ENCODE assay signal across 25 mouse cellular contexts in the genomic region with DNA sequence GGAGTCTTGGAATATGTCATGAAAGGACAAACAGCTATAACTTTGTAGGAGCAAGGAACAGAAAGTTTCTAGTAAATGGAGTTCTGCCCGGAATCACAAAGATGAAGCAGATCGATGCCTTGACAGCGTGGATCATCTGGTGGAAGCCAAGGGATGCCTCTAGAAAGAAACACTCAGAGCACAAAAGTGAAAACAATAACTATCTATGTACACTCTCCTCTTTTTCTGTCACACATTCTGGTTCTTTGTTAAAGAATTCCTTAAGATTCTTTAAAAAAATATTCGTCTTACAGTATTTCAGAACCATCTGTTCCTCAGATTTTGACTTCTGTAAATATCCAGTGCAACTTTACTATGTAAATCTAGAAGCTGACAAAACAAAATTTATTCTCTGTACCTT.
A peak's percentile ranks its signal among the peaks of the same experiment; 100 is the strongest.
DNase-seq lines count a peak whose midpoint lies in the region; ATAC-seq and TF ChIP-seq lines count a peak whose summit lies in the region.
"Had no signal": no experiment of that assay in that cellular context is flagged by ENCODE, and none has a peak within 500 bp of the region (broad histone marks: within the 10 kb centered on the region; RNA-seq: fewer than 3 reads in every experiment).

No protein-coding gene starts in this region.

- H3K4me1 ChIP-seq in forebrain, postnatal 0 days (ENCODE audit: insufficient read depth) = no peaks in the 10 kb centered on the region
- 0 out of 2 replicates have a peak, but pooled peaks cover 7% of the 10 kb centered on the region for H3K4me1 ChIP-seq in forebrain, embryonic 10.5 days
- H3K4me1 ChIP-seq in kidney, postnatal 0 days (replicated peaks; ENCODE audit: insufficient read depth, low read length) = no peaks in the 10 kb centered on the region
- H3K4me1 ChIP-seq in kidney, embryonic 15.5 days = no peaks in the 10 kb centered on the region
- peaks cover 4% of the 10 kb centered on the region for H3K4me1 ChIP-seq in embryonic facial prominence, embryonic 14.5 days (ENCODE audit: control insufficient read depth, insufficient read depth, low read length)
- H3K4me1 ChIP-seq in liver, embryonic 12.5 days = no peaks in the 10 kb centered on the region
- H3K4me1 ChIP-seq: heart, embryonic 12.5 days; heart, embryonic 15.5 days; hindbrain, embryonic 13.5 days; intestine, embryonic 15.5 days had no signal

- no peak for TF ChIP-seq CTCF in forebrain, postnatal 0 days (IDR thresholded peaks at IDR 0.05; ENCODE audit: low read depth)
- no peak for TF ChIP-seq CTCF in kidney, postnatal 0 days (IDR thresholded peaks at IDR 0.05; ENCODE audit: low read depth)

- WGBS in forebrain, postnatal 0 days = 61% methylated on average over 4 of the region's 4 CpGs
- WGBS in forebrain, embryonic 10.5 days = 88% methylated on average over 4 of the region's 4 CpGs
- 75% methylated on average over 4 of the region's 4 CpGs for WGBS in kidney, postnatal 0 days
- 84% methylated on average over 4 of the region's 4 CpGs for WGBS in kidney, embryonic 15.5 days
- 67% methylated on average over 4 of the region's 4 CpGs for WGBS in embryonic facial prominence, embryonic 14.5 days
- WGBS in liver, embryonic 12.5 days (ENCODE audit: insufficient replicate concordance) = 70% methylated on average over 4 of the region's 4 CpGs

- peak; percentile 55 for ATAC-seq in forebrain, postnatal 0 days
- no peak for ATAC-seq in kidney, postnatal 0 days (replicated peaks; ENCODE audit: low FRiP score, low read depth)
- ATAC-seq in kidney, embryonic 15.5 days (replicated peaks; ENCODE audit: low FRiP score) = no peak
- no peak for ATAC-seq in embryonic facial prominence, embryonic 14.5 days (ENCODE audit: low read depth)
- no peak for ATAC-seq in liver, embryonic 12.5 days
- ATAC-seq: activated CD4-positive, CD25-positive, alpha-beta regulatory T cell, adult 4 months; CD4-positive, CD25-positive, alpha-beta regulatory T cell, adult 4 months; intestine, embryonic 15.5 days had no signal

- no peaks in the 10 kb centered on the region for H3K9me3 ChIP-seq in forebrain, postnatal 0 days (ENCODE audit: low read length)
- no peaks in the 10 kb centered on the region for H3K9me3 ChIP-seq in forebrain, embryonic 10.5 days
- H3K9me3 ChIP-seq in kidney, postnatal 0 days (replicated peaks; ENCODE audit: low read length) = no peaks in the 10 kb centered on the region
- H3K9me3 ChIP-seq in kidney, embryonic 15.5 days (replicated peaks) = no peaks in the 10 kb centered on the region
- no peaks in the 10 kb centered on the region for H3K9me3 ChIP-seq in embryonic facial prominence, embryonic 14.5 days (ENCODE audit: control insufficient read depth, low read length)
- no peaks in the 10 kb centered on the region for H3K9me3 ChIP-seq in liver, embryonic 12.5 days (replicated peaks)
- H3K9me3 ChIP-seq: forebrain, embryonic 12.5 days; forebrain, embryonic 15.5 days; heart, embryonic 12.5 days; heart, embryonic 15.5 days; hindbrain, embryonic 10.5 days; hindbrain, embryonic 13.5 days; intestine, embryonic 15.5 days had no signal

- no peak overlapping the region for H3K4me2 ChIP-seq in forebrain, postnatal 0 days (ENCODE audit: low read depth)
- no peak overlapping the region for H3K4me2 ChIP-seq in kidney, postnatal 0 days (ENCODE audit: low read length)
- H3K4me2 ChIP-seq in kidney, embryonic 15.5 days = no peak overlapping the region
- peak overlapping the region; percentile 15; the same call in 1 of the 2 replicates for H3K4me2 ChIP-seq in embryonic facial prominence, embryonic 14.5 days (ENCODE audit: low read depth, low read length)
- no peak overlapping the region for H3K4me2 ChIP-seq in liver, embryonic 12.5 days
- H3K4me2 ChIP-seq: forebrain, embryonic 12.5 days; forebrain, embryonic 15.5 days; heart, embryonic 12.5 days; heart, embryonic 15.5 days; hindbrain, embryonic 13.5 days; intestine, embryonic 15.5 days had no signal

- H3K27ac ChIP-seq in forebrain, postnatal 0 days (ENCODE audit: low read depth, low read length) = no peak overlapping the region
- H3K27ac ChIP-seq in forebrain, embryonic 10.5 days = no peak overlapping the region
- H3K27ac ChIP-seq in kidney, postnatal 0 days = no peak overlapping the region
- no peak overlapping the region for H3K27ac ChIP-seq in kidney, embryonic 15.5 days
- no peak overlapping the region for H3K27ac ChIP-seq in embryonic facial prominence, embryonic 14.5 days (replicated peaks; ENCODE audit: low read depth, low read length)
- no peak overlapping the region for H3K27ac ChIP-seq in liver, embryonic 12.5 days
- H3K27ac ChIP-seq: forebrain, embryonic 12.5 days; forebrain, embryonic 15.5 days; heart, embryonic 15.5 days; hindbrain, embryonic 10.5 days; hindbrain, embryonic 13.5 days; intestine, embryonic 15.5 days had no signal

- H3K9ac ChIP-seq in forebrain, postnatal 0 days = no peak overlapping the region
- no peak overlapping the region for H3K9ac ChIP-seq in kidney, postnatal 0 days (ENCODE audit: low read depth, low read length)
- no peak overlapping the region for H3K9ac ChIP-seq in kidney, embryonic 15.5 days
- H3K9ac ChIP-seq in embryonic facial prominence, embryonic 14.5 days (ENCODE audit: low read depth, low read length) = no peak overlapping the region
- no peak overlapping the region for H3K9ac ChIP-seq in liver, embryonic 12.5 days
- H3K9ac ChIP-seq: forebrain, embryonic 12.5 days; forebrain, embryonic 15.5 days; heart, embryonic 12.5 days; heart, embryonic 15.5 days; hindbrain, embryonic 13.5 days; intestine, embryonic 15.5 days had no signal

- DNase-seq in forebrain, postnatal 0 days = peak; percentile 32
- DNase-seq in forebrain, embryonic 10.5 days (ENCODE audit: extremely low spot score, low spot score) = no peak
- DNase-seq in kidney, postnatal 0 days (ENCODE audit: low spot score) = peak; percentile 3
- DNase-seq in embryonic facial prominence, embryonic 14.5 days (ENCODE audit: low spot score) = no peak
- DNase-seq: adrenal gland, adult 8-10 months; adrenal gland, postnatal 25 days; cerebellum, adult 11-12 months; cerebellum, adult 8-10 months; cerebellum, postnatal 36 days; gastrocnemius, postnatal 25 days; heart, adult 18-20 months; heart, postnatal 10 days; heart, postnatal 36 days; kidney, adult 11 months had no signal

- H3K27me3 ChIP-seq in forebrain, postnatal 0 days (ENCODE audit: insufficient read depth, low read length) = no peaks in the 10 kb centered on the region
- no peaks in the 10 kb centered on the region for H3K27me3 ChIP-seq in forebrain, embryonic 10.5 days (ENCODE audit: poor library complexity, severe bottlenecking)
- H3K27me3 ChIP-seq in kidney, postnatal 0 days (ENCODE audit: insufficient read depth, low read length) = no peaks in the 10 kb centered on the region; the same call in 1 of the 2 replicates
- no peaks in the 10 kb centered on the region for H3K27me3 ChIP-seq in kidney, embryonic 15.5 days
- no peaks in the 10 kb centered on the region for H3K27me3 ChIP-seq in embryonic facial prominence, embryonic 14.5 days (replicated peaks; ENCODE audit: control insufficient read depth, insufficient read depth, low read length)
- H3K27me3 ChIP-seq in liver, embryonic 12.5 days (replicated peaks) = no peaks in the 10 kb centered on the region
- H3K27me3 ChIP-seq: forebrain, embryonic 15.5 days; heart, embryonic 12.5 days; heart, embryonic 15.5 days; hindbrain, embryonic 13.5 days; intestine, embryonic 15.5 days had no signal

- no peaks in the 10 kb centered on the region for H3K36me3 ChIP-seq in forebrain, postnatal 0 days (ENCODE audit: insufficient read depth)
- no peaks in the 10 kb centered on the region for H3K36me3 ChIP-seq in forebrain, embryonic 10.5 days (replicated peaks)
- no peaks in the 10 kb centered on the region for H3K36me3 ChIP-seq in kidney, postnatal 0 days (ENCODE audit: insufficient read depth, low read length)
- no peaks in the 10 kb centered on the region for H3K36me3 ChIP-seq in kidney, embryonic 15.5 days
- no peaks in the 10 kb centered on the region for H3K36me3 ChIP-seq in embryonic facial prominence, embryonic 14.5 days (ENCODE audit: control insufficient read depth, insufficient read depth, low read length)
- H3K36me3 ChIP-seq in liver, embryonic 12.5 days = no peaks in the 10 kb centered on the region
- H3K36me3 ChIP-seq: forebrain, embryonic 12.5 days; forebrain, embryonic 15.5 days; heart, embryonic 12.5 days; heart, embryonic 15.5 days; hindbrain, embryonic 10.5 days; hindbrain, embryonic 13.5 days; intestine, embryonic 15.5 days had no signal

- no peak overlapping the region for H3K4me3 ChIP-seq in forebrain, postnatal 0 days (ENCODE audit: low read depth, low read length)
- no peak overlapping the region for H3K4me3 ChIP-seq in forebrain, embryonic 10.5 days
- H3K4me3 ChIP-seq in kidney, postnatal 0 days (replicated peaks; ENCODE audit: low read depth, low read length) = no peak overlapping the region
- no peak overlapping the region for H3K4me3 ChIP-seq in kidney, embryonic 15.5 days (replicated peaks)
- H3K4me3 ChIP-seq in embryonic facial prominence, embryonic 14.5 days (ENCODE audit: low read depth, low read length) = no peak overlapping the region
- H3K4me3 ChIP-seq in liver, embryonic 12.5 days = no peak overlapping the region
- H3K4me3 ChIP-seq: forebrain, embryonic 12.5 days; forebrain, embryonic 15.5 days; heart, embryonic 12.5 days; heart, embryonic 15.5 days; hindbrain, embryonic 10.5 days; hindbrain, embryonic 13.5 days; intestine, embryonic 15.5 days had no signal

Comparison
In these comparisons a context has a peak if more than half of its experiments do, and no peak if none do; other contexts are left out.
1. DNase-seq: peak in forebrain, postnatal 0 days (single experiment) and kidney, postnatal 0 days (single experiment); none in forebrain, embryonic 10.5 days (single experiment) and embryonic facial prominence, embryonic 14.5 days (single experiment).